Mouse (Mus musculus): Measurements from ENCODE around the gene Agpat2. TPM values are rescaled to one million over a fixed set of nuclear protein-coding genes. Genes with fewer than 3 reads are reported as not detected.

Agpat2 gene
- polyA plus RNA-seq, 1 experiment from 2014 or later: 17.8 TPM

GRCm38 (mm10) chr2:26544265-26544664 is 60.0 kb downstream of the Agpat2 start:
- no peak for ATAC-seq (ENCODE audit: insufficient number of reproducible peaks, insufficient read depth, low FRiP score, low TSS enrichment)
- Histone ChIP-seq H3K9ac (no peak overlapping the region), H3K27ac (no peak overlapping the region), H3K4me1 (peaks cover 22% of the 10 kb centered on the region), H3K27me3 (no peaks in the 10 kb centered on the region), H3K4me2 (replicated peaks) (no peak overlapping the region), H3K4me3 (no peak overlapping the region), H3K36me3 (no peaks in the 10 kb centered on the region), H3K9me3 (no peaks in the 10 kb centered on the region)
- 60% methylated on average over 3 of the region's 3 CpGs for WGBS

DNA sequence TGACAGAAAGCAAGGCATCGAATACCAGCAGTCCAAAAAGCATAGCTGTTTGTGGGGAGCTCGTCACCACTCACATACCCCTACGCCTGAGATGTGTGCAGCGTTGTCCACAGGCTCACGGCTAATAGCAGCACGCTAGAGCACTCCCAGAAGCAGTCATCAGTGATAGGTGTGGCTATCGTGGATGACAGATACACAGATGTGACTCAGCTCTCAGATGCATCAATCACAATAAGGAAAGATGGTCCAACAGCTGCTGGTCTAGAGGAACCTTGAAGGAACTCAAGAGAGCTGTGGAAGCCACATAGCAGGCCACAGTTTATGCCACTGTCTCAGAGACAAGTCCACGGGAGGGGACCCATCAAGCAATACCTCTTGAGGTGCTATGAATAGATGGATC is 60.4 kb downstream of the Agpat2 start:
- Histone ChIP-seq H3K9me3 (no peaks in the 10 kb centered on the region), H3K4me1 (peaks cover 22% of the 10 kb centered on the region), H3K27ac (no peak overlapping the region), H3K27me3 (no peaks in the 10 kb centered on the region), H3K4me3 (no peak overlapping the region), H3K36me3 (no peaks in the 10 kb centered on the region), H3K4me2 (replicated peaks) (no peak overlapping the region), H3K9ac (no peak overlapping the region)
- WGBS: 87% methylated on average over 8 of the region's 8 CpGs
- ATAC-seq (ENCODE audit: insufficient number of reproducible peaks, insufficient read depth, low FRiP score, low TSS enrichment): no peak

DNA sequence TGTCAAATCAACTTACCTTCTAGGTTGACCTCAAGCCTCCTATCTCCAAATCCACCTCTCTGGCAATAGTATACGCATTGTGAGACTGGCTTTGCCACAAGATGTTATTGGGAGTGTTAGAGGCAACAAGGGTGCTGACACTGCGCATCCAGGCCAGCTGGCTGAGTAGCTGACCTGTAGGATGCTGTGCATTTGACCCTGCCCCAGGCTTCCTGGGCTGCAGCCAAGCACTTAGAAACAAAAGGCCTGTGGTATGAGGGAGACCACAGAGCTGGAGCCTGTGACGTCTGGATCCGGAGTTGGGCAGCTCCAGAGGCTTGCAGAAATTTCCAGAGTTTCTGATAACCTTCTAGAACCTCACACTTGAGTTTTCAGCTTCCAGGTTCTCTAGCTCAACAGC is 61.1 kb downstream of the Agpat2 start:
- Histone ChIP-seq H3K36me3 (no peaks in the 10 kb centered on the region), H3K9ac (no peak overlapping the region), H3K4me3 (no peak overlapping the region), H3K4me2 (replicated peaks) (no peak overlapping the region), H3K27me3 (no peaks in the 10 kb centered on the region), H3K4me1 (peaks cover 22% of the 10 kb centered on the region), H3K9me3 (no peaks in the 10 kb centered on the region), H3K27ac (no peak overlapping the region)
- WGBS: 56% methylated on average over 4 of the region's 4 CpGs
- ATAC-seq (ENCODE audit: insufficient number of reproducible peaks, insufficient read depth, low FRiP score, low TSS enrichment): no peak

MicroRNAs within 50 kb of the gene (microRNA counts, 519-probe panel; counts per million panel counts)
- microRNA mmu-miR-126-3p (7,216 counts per million, percentile 98 among the panel's probes with 10 or more counts), microRNA mmu-miR-126-5p (3,378 counts per million, percentile 73 among the panel's probes with 10 or more counts)

Small RNAs within 50 kb of the gene (microRNA-seq; reads per million reads assigned to microRNA genes)
- gene Mir126a (1.1 reads per million), gene Mir126b (not detected)

Other genes starting within 250 kb of the Agpat2 start
- gene Card9, start 243.5 kb downstream of the Agpat2 start, polyA plus RNA-seq (2016; fragmentation: Nextera tagmentation; extraction: Ambion mirVana): 0.87 and 0.97 TPM in 2 replicates
- 39.2 and 42.7 TPM in 2 replicates for gene Snapc4, start 223.8 kb downstream of the Agpat2 start, polyA plus RNA-seq (2016; fragmentation: Nextera tagmentation; extraction: Ambion mirVana)
- 184 and 188 TPM in 2 replicates for gene Entr1, start 215.1 kb downstream of the Agpat2 start, polyA plus RNA-seq (2016; fragmentation: Nextera tagmentation; extraction: Ambion mirVana)
- 108 and 112 TPM in 2 replicates for gene Pmpca, start 215.1 kb downstream of the Agpat2 start, polyA plus RNA-seq (2016; fragmentation: Nextera tagmentation; extraction: Ambion mirVana)
- 30.1 and 31.5 TPM in 2 replicates for gene Inpp5e, start 195.2 kb downstream of the Agpat2 start, polyA plus RNA-seq (2016; fragmentation: Nextera tagmentation; extraction: Ambion mirVana)
- gene Sec16a, start 159.2 kb downstream of the Agpat2 start, polyA plus RNA-seq (2016; fragmentation: Nextera tagmentation; extraction: Ambion mirVana): 26.2 and 28.3 TPM in 2 replicates
- gene Notch1, start 87.8 kb downstream of the Agpat2 start, polyA plus RNA-seq (2016; fragmentation: Nextera tagmentation; extraction: Ambion mirVana): 16.4 and 20.3 TPM in 2 replicates
- 97.3 and 101 TPM in 2 replicates for gene Egfl7, start 24.4 kb downstream of the Agpat2 start, polyA plus RNA-seq (2016; fragmentation: Nextera tagmentation; extraction: Ambion mirVana)
- gene Gm20532, start 17.8 kb downstream of the Agpat2 start, polyA plus RNA-seq (2016; fragmentation: Nextera tagmentation; extraction: Ambion mirVana): not detected in 2 replicates
- 66.0 and 75.2 TPM in 2 replicates for gene Fam69b, start 24.0 kb upstream of the Agpat2 start, polyA plus RNA-seq (2016; fragmentation: Nextera tagmentation; extraction: Ambion mirVana)
- gene Lcn4, start 66.9 kb upstream of the Agpat2 start, polyA plus RNA-seq (2016; fragmentation: Nextera tagmentation; extraction: Ambion mirVana): not detected in 2 replicates

Measured in embryonic facial prominence, embryonic 12.5 days (tissue).